Mouse (Mus musculus) adrenal gland, postnatal 14 days (tissue): Measurements from ENCODE around the gene Nfib. TPM values are rescaled to one million over a fixed set of nuclear protein-coding genes. Genes with fewer than 3 reads are reported as not detected.

Experiments
- DNase-seq: peaks from one replicate; pipeline ENCODE4 v3.0.0; 2021; ENCODE audit warnings: mixed read lengths
- total RNA-seq: library from RNA; stranded (reverse); gene quantifications from 2 replicates; pipeline ENCODE4 v1.2.3, GENCODE M21; 2021

Nfib gene
- total RNA-seq, 1 experiment from 2014 or later, result 111 TPM

DNA sequence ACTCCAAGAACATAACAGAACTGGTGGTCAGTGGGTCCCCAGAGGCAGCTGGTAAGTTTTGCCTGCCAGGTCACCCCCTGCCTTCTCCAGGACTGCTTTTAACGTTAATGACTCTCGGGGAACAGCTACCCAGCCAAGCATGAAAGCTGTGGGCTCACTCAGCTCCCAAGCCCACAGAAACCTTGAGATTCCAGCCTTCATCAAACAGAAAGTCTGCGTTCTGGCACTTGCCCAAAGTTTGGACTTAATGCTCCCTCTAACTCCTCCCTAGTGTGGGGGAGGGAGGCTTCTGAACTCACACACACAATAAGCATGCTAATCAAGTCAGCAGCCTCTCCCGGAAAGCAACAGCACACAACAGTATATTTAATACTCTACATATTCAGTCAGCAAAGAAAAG lies 360.8 kb downstream of the Nfib start:
- DNase-seq, result peak; percentile 87

DNA sequence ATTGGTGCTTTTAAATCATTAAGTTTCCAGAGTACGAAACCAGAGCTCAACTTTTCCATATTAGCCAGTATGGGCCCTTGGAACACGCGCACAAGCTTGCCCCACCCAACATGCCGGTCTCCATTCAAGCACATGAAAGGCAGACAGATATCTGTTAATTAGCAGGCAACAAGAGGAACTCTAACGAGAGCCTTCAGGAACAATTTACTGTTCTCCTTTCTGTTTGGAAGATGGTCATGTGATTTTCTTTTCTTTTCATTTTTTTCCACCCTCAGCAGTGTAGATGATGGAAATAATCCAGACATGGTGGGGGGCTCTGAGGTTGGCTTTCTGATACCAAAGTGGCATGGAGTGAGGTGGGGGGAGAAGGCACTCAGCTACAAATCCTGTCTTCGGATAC lies 361.3 kb downstream of the Nfib start:
- no peak for DNase-seq

DNA sequence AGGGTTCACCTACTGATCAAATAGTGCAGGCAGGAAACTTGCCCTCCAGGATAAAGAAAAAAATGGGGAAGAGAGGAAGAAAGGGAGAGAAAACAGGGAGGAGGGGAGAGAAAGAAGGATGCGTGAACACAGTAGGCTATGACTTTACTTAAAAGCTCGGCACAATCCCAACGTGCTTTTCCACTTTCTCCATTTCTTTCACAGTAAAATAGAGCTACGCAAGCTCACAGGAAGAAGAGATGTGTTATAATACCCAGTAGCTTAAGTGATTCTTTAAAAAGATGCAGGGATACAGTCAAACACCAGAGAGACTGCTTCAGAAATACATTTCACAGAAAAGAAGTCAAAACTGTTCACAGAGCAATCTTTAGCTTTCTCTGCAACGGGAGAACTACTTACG lies 366.6 kb downstream of the Nfib start:
- no peak for DNase-seq

DNA sequence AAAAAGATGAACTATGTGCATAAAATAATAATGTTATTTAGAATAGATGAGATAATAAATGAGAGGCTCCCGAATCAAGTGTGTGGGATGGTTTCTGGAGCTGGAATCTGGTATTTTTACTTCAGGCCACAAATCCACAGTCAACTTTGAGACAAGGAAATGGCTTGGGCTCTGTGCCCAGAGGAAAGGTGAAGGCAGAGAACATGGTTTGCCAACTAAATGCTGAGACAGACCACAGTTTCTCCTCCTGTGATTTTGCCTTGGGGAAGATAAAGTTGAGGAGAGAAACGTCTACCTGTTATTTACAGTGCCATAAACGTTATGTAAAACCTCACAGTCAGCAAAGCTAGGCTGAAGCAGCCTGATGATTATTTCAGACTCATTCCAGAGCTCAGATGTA lies 367.1 kb downstream of the Nfib start:
- DNase-seq, result peak; percentile 49

DNA sequence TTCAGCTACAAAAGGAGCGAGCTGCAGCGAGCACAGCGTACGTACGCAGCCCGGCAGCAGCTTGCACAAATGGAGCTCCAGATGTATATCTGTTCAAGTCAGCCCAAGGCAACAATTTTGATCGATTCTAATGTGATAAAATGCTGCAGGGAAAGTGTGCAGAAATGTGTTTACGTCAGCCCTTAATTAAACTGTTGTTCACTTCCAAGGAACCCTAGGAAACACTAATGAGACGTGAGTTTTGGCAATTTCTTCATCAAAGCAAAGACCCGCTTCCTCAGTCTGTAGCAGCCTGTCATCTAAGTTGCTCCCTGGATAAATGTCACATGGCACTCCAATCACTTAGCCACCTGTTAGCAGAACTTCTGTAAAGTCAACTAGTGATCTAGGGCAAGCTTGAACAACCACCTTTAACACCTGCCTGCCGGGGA lies 368.6 kb downstream of the Nfib start:
- DNase-seq, result no peak

DNA sequence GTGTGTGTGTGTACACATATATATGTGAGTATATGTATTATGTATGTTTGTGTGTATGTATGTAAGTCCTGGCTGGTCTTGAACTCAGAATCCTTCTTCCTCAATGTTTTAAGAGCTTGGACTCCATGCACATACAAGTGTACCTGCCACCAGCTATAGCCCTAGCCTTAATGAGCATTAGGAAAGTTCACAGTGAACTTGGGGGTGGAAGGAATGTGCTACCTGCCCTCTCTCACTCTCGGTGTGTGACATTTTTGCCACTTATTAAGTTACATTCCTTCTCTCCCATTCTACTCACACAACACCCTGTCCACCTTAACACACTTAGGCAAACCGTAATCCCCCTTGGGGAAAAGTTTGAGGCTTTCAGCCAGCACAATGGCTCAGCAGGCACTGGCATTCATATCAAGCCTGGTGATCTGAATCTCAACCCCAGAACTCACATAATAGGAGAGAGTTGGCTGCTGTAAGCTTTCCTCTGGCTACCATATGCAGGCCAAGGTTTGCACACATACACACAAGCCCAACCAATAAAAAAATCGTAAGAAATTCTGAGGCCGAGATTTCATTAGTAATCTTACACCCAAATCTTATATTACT lies 370.2 kb downstream of the Nfib start:
- peak; percentile 58 for DNase-seq

DNA sequence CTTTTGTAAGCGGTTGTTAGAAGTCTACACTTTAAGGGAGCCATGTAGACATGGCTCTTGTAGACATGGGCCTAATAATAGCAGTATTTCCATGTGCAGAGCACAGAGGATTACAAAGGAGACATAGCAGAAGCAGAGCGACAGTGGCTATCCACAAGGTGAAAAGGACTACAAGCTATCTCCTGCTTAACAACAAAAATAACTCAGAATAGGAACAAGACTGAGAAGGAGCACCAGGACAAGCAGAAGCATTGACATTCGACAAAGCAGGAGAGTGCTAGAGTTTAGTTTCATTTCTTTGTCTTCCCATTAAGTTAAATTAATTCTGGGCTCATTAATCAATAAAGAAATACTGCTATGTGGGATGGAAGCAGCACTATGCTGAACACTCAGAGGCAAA lies 372.1 kb downstream of the Nfib start:
- DNase-seq, result no peak

DNA sequence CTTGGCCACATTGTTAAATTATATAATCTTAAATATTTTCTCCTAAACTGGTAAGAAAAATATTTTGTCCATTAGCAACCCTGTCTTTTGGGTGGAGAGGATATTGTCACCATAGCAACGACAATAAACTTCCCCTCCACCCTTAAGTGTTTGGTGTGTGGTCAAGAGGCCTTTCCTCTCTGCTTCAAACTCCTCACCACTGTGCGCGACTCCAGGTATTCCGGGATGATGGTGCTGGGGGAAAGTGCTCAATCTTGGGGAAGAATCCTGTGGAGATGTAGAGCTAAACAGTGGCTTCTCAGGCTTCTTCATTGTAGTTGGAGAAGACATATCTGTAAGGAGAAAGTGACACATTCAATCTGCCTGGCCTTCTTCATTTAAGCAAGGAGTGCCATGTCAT lies 375.5 kb downstream of the Nfib start:
- no peak for DNase-seq

DNA sequence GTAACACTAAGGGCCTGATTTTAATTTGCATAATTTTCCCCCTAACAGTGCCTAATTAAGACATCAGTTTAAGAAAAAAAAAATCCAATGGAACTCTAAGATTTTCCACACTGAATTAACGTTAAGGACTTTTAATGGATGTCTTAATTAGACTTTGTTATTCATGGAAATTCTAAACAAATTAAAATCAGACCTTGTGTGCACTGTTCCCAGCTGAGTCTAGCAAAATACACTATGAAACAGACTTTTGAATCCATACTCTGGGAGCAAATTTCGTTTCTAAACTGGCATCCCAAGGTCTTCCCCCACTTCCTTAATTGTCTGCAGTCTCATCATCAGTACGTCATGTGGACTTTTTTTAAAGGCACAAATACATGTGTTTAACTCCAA lies 379.4 kb downstream of the Nfib start:
- no peak for DNase-seq

DNA sequence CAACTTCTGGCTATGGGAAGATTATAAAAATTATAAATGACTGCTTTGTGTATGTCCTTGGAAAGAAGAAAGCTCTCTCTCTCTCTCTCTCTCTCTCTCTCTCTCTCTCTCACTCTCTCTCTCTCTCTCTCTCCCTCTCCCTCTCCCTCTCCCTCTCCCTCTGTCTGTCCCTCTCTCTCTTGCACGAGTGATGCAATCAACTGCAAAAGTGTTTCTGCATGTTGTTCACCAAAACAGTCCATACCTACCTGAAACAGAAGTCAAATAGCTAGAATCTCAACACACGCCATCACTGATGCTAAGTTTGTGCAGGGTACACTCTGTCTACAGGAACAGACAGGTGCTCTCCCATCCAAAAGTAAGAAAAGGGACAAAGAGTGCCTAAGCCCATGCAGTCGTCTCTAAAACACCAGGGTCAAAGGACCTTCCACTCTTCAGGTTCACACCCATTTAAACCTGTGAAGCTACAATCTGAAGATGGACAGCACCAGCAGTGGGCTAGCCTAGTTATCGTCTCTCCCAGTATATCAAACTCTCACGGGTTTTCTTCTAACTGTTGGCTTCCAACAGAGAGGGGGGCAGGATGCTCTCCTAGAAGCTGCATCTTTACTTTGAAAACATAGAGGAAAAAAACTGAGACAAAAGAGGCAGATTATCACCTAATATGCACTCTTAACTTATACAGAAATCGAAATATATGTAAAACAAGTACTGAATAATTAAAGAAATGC lies 380.0 kb downstream of the Nfib start:
- no peak for DNase-seq

DNA sequence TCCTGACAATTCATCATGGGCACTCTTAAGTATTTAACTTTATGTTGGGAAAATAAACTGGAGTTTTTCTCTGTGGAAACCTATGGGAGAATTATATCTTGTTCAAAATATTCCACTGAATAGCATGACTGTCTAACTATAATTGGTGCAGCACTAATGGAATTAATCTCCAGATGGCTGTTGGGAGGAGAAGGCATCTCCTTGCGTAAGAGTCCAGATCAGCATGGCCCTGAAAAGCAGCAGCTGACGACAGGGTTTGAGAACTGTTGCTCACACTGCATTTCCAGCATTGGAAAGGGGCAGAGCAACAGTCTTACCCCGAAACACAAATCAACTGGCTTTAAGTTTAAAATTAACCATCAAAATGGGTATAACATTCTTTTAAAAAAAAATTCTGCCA lies 380.6 kb downstream of the Nfib start:
- peak; percentile 30 for DNase-seq

DNA sequence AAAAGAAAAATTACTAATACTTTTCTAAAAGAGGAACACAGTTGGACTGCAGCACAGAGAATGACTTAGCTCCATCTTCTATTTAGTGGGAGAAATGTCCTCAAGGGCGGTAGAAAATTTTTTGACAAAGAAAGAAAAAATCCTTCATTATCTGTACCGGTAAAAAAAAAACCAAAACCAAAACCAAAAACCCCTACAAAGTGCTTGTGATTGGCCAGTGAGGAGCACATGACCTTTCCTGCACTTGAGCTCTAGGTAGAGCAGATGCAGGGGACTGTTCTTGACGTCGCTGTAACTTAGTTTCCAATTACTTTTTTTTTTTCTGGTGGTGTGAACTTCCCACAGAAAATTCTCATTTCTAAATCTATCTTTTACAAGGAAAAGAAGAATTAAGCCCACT lies 384.5 kb downstream of the Nfib start:
- no peak for DNase-seq

DNA sequence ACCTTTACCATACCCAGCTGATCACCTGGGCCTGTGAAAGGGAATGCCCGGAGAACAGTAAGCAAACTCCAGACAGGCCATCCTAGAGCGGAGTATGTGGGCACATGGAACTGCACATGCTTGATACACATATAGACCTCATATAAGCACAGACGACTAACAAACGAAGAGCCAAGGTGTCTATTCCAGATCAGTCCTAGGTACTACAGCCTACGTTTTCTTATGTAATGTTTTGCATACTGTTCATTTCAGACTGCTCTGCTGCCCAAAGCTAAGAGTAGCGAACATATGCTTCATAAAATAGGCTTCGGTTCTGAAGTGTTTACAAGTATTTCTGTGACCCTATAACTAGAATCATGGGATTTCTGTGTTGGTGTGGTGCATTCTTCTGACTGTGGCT lies 386.2 kb downstream of the Nfib start:
- no peak for DNase-seq

DNA sequence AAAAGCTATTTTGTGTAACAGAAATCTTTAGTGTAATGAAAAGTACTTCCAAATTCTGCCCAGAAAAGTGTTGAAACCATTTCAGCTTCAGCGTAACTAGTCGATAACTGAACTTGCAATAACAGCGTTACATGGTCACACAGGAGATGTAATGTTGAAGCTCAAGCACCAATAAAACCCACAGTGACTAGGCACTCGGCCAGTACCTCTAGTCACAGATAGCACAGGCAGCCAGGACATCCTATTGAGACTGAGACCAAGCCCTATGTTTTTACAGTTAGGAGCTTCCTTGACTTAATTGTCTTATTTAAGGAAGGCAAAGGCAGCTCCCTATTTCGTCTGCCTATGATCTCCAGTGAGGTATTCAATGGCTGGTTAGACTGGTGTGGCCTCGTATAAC lies 389.4 kb downstream of the Nfib start:
- no peak for DNase-seq

DNA sequence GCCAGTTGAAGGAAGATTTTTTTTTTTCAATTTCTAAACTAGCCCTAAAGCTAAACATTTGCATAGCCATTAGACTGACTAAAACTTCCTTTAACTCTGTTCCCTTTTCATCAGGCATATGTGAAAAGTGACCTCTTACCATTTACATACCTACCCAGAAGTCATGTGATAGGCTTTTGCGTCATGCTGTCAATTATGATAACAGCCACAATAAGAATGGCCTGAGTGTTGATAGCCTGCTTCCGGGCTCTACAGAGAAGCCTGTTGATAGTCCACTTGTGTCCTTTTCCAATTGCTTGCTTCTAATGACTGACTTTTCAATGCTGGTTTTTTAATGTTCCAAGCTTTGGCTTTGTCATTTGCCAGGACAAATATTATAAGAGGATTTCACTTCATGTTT lies 389.8 kb downstream of the Nfib start:
- no peak for DNase-seq

DNA sequence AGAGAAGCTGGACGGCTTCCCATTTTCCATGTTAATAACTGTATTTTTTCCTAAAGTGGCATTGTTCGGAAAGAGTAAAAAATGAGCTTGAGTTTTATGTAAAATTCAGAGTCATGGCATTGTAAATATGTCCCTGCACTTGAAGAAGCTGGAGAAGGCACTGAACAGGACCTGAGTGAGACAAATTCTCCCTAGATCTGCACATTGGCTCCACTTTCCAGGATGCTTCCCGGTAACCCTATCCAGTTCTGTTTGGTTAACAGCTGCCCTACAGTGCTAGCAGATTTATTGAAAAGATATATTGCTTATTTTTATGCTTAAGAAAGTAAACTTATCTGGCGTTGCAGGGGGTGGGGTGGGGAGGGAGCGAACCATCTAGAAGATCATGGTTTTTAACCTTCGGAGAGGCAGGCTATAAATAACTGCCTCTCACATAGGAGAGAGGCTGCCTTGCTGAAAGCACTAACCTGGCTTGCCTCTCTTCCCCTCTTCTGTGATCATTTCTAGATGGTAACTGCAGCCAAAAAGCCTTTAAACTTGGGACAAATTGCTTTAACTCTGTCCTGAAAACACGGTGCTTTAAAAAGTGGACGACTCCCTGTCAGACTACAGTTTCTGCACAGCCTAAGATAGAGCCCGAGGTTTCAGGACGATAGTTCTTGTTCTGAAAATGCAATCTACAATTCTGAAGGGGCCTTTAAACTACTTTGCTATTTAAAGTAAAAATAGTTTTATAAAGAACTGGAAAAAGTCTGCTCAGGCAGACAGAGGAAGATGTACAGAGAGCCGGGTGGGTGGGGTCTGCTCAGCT lies 394.4 kb downstream of the Nfib start:
- no peak for DNase-seq

DNA sequence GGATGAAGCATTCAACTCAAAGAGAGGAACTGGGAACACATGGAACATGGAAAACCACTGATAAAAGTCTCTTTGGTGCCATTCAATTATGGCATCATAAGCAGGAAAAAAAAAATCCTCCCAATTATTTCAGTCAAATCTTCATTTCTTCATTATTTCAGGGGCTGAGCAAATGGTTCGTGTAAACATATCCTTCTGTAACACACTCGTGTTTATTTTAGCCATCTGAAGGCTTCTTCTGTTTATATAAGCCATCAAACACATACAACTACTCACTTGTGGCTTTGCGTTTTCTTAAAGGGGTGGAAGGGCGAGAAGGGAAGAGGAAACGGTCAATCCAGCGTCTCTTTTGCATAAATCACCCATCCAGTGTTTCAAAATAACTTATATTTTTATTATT lies 399.5 kb downstream of the Nfib start:
- DNase-seq, result no peak

DNA sequence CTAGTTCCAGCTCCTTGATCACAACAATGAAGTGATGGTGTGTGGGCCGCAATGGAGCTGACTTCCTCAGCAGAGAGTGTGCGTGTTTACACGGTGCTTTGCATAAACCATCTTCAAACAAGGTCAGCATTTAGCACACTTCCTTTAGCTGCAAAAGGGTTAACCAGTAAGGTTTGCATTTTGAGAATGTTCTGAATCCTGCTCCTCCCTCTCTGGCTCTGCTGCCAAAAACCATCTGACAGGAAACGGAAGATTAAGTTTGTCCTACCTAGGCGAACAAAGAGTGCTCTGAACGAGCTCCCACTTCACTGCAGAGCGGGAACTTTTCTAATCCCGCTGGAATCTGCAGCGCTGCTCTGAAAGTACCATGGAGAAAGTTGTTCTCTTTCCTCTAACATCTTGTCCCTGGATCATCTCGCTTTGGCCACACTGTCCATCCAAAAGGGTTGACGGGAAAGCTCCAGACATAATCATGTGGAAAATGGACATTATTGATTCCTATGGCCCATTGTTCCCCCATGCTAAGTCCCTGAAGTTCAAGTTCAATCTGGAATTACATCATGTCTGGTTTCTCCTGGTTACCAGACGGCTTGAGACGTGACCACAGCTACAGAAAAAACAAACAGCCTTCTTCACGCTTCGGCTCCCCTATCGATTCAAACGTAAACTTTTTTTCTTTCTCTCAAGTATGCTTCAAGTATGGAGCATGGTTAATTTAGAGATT lies 401.2 kb downstream of the Nfib start:
- DNase-seq, result peak; percentile 54

DNA sequence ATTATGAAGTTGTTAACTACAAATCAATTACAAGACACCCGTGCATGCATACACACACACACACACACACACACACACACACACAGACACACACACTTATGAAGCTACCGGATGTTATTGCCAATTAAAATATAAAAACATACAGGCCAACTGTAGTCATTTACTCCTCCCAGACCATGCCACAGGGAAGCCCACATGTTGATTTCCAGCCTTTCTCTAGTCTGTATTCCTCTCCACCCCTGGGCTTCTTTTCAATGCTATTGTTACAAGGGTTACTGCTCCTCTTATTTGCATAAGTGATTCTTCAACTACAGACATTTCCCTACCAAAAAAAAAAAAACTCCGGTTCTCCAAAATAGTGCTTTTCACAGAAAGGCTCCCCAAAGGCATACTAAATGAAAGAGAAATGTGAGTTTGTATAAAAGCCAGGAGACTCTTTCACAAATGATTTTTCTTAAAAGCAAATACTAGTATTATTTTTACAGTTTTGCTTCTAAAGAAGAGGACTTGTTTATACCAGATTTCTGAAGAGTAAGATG lies 402.1 kb downstream of the Nfib start:
- DNase-seq, result no peak

DNA sequence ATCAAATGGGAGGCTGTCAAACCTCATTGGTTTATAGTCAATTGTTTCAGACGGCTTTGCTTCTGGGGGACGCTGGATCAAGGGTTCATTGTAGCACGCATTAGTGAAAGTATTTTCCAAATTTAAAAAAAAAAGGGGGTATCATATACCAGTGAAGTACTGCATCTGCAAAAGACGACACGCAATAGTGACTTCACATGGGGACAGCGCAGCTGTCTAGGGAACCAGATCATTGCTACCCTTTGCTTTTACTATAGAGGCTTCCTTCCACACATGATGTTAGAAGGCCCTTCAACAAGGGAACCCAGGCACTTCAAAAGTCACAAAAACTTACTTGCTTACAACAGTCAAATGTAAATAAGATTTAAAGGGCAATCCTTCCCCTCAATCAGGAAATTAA lies 402.6 kb downstream of the Nfib start:
- no peak for DNase-seq

DNA sequence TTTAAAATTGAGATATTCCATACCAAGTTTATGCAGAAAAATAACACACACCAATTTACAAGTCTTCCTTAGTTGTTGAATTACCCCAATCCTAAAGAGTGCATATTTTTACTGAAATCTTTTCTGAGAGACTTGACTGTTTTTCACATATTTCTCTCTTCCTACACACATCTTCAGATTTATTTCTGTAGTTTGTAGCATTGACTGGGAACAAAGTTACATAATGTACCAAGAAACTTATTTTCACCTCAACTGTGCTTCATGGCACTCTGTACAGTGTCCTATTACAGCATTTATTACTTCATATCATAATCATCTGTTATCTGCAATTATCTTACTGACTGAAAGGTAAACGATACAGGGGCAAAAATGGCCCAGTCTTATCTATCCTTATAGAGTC lies 406.9 kb downstream of the Nfib start:
- DNase-seq, result no peak

DNA sequence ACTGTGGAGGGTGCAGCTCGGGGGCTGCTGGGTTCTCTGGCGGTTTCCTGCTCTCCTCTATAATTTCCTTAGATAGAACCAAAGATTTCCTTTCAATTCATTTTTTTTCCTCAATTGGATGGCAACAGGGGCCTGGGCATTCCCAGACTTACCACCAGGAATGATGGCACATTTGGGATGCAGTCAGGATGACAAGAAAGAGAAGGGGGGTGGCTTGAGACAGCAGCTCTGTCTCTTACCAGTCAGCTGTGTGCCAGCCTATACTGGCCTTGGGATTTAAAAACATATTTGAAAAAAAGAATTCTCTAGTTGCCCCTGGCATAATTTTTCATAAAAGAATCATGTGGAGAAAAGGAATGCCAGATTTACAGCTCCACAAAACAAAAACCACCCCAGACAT lies 408.0 kb downstream of the Nfib start:
- no peak for DNase-seq

DNA sequence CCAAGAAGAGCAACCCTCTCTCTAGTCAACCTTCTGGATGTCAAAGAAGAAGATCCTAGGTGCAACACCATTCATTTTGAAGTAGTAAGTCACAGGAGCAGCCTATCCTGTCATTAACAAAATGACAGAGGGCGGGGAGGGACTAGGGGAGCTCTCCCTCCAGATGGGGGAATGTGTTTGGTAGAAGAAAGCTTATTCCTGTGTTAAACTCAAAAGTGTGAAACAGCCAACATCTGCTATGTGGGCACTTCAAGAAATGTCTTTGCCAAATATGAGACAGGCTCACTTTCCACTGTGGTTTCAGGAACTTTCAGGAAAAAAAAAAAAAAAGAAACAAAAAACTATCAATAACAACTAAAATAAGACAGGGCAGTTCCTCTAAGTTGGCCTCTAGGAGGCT lies 411.5 kb downstream of the Nfib start:
- no peak for DNase-seq
